Mouse (Mus musculus): ENCODE measurements at regions not wholly inside any gene's neighbourhood (a gene's known extent, or its start where the extent isn't known, plus 50 kb on each side); places are given as distances from the start of the nearest gene placed in this dataset.

- TF ChIP-seq EP300 (IDR thresholded peaks at IDR 0.05; ENCODE audit: low read depth) (no peak), CTCF (IDR thresholded peaks at IDR 0.05; ENCODE audit: low read depth) (no peak)
Observed at GRCm38 (mm10) chr12:29323534-29323933, 204.7 kb upstream of the Myt1l start.

Data from heart, postnatal 0 days (tissue).